Mouse (Mus musculus) heart, embryonic 16.5 days (tissue): ENCODE results near the gene Gm20388. TPM values are rescaled to one million over a fixed set of nuclear protein-coding genes. Genes with fewer than 3 reads are reported as not detected.

Experiments used
- ATAC-seq: fragments of 200-750 bp; cut with Nextera tagmentation; replicated peaks from 2 replicates; pipeline ENCODE4 v1.8.0; 2017; ENCODE audit warnings: moderate number of reproducible peaks; ENCODE audit not compliant: insufficient read depth, low FRiP score; ENCODE audit errors: extremely low read depth
- H3K27ac ChIP-seq: fragments of 300-500 bp; sonication (generic); 2 replicates; pipeline ENCODE4 v1.5.1; 2014; ENCODE audit warnings: mild to moderate bottlenecking, low read length, control low read depth, moderate library complexity
- H3K27me3 ChIP-seq: fragments of 300-500 bp; sonication (generic); 2 replicates; pipeline ENCODE4 v1.6.1; 2014; ENCODE audit warnings: low read length, mixed read lengths; ENCODE audit not compliant: control insufficient read depth, insufficient read depth
- H3K36me3 ChIP-seq: fragments of 300-500 bp; sonication (generic); 2 replicates; pipeline ENCODE4 v1.6.1; 2014; ENCODE audit not compliant: control insufficient read depth, insufficient read depth
- H3K4me1 ChIP-seq: fragments of 300-500 bp; sonication (generic); 2 replicates; pipeline ENCODE4 v1.6.1; 2014; ENCODE audit warnings: low read length, mixed read lengths; ENCODE audit not compliant: control insufficient read depth, insufficient read depth
- H3K4me2 ChIP-seq: fragments of 300-500 bp; sonication (generic); 2 replicates; pipeline ENCODE4 v1.6.1; 2014; ENCODE audit warnings: low read depth, mild to moderate bottlenecking, control low read depth, low read length
- H3K4me3 ChIP-seq: fragments of 300-500 bp; sonication (generic); 2 replicates; pipeline ENCODE4 v1.5.1; 2014; ENCODE audit warnings: mild to moderate bottlenecking, control low read depth, low read length
- H3K9ac ChIP-seq: fragments of 300-500 bp; sonication (generic); 2 replicates; pipeline ENCODE4 v1.6.1; 2014; ENCODE audit warnings: low read length, control low read depth
- H3K9me3 ChIP-seq: fragments of 300-500 bp; sonication (generic); replicated peaks from 2 replicates; pipeline ENCODE4 v1.6.1; 2016; ENCODE audit warnings: low read length; ENCODE audit not compliant: control insufficient read depth
- WGBS: fragments of 180-500 bp; shearing (Covaris S2); extraction: QIAGEN DNeasy Blood & Tissue Kit; methylation state at CpG from one replicate; pipeline ENCODE4 v1.1.7; 2014; 5-methylcytosine and 5-hydroxymethylcytosine counted together
- polyA plus RNA-seq: library from polyadenylated mRNA; unstranded; fragments of >200 nt; fragmentation: Nextera tagmentation; extraction: Ambion mirVana; gene quantifications from 2 replicates; pipeline ENCODE4 v1.2.1, GENCODE M21; 2015

The Gm20388 gene
- polyA plus RNA-seq, 1 experiment from 2014 or later: 4.5 TPM

DNA sequence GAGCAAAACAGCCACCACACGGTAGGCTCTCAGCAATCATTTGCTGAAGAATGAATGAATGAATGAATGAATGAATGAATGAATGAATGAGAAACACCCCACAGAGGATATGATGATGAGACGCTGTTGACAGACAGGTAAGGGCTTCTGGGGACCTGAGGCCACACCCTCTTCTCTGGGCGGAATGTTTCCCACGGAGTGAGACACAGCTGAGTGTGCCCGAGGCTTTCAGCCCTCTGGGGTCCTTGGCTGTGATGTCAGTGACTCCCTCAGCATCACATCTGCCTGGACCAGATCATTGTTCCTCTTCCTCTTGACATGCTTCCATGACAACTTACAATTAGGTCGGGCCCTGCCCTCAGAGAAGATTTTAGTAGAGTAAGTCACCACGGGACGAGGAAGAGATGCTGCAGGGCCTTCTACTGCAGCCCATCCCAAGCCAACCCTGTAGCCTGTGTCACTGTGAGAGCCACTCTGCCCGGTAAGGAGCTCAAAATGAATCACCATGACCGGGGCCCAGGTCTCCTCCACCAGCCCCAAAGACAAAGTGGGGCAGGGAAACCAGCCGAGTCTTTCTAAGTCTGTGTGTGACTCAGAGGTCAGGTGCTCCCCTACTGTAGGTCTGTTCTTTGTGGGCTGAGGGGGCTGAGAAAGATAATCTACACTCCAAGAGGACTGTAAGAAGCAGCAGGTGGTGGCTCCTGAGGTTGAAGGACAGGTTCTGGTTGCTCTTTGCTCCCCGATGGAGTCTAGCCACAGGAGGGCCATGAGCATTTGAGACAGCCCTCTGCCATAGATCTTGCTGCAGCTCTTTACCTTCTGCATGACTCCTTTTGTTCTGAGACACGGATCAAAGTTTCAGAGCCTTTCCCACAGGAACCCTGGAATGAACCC, 3844.1 kb downstream of the Gm20388 start:
- Histone ChIP-seq H3K27ac (no peak overlapping the region), H3K4me2 (no peak overlapping the region), H3K9me3 (no peaks in the 10 kb centered on the region), H3K4me1 (peaks cover 19% of the 10 kb centered on the region), H3K27me3 (peaks cover 3% of the 10 kb centered on the region; the same call in 1 of the 2 replicates), H3K4me3 (no peak overlapping the region), H3K9ac (no peak overlapping the region), H3K36me3 (no peaks in the 10 kb centered on the region)
- WGBS: 69% methylated on average over 13 of the region's 13 CpGs
- ATAC-seq: no peak

DNA sequence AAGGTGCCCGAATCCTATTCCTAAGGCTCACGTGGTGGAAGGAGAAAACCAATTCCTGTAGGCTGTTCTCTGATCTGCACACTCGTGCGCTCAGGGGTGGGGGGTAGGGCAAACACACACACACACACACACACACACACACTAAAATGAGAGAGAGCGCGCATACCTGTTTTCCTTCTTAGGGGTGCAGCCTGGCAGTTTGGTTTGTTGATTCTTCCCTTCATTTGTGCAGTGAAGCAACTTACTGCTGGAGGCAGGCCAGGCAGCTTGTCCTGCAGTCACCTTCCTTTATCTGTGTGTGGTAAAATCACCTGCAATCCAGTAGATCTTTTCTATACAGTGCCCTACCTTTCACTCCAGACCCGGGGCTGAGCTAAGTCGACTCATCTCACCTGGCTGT, 3846.3 kb downstream of the Gm20388 start:
- WGBS: 77% methylated on average over 8 of the region's 8 CpGs
- H3K4me1 ChIP-seq: peaks cover 25% of the 10 kb centered on the region
- ATAC-seq: no peak

DNA sequence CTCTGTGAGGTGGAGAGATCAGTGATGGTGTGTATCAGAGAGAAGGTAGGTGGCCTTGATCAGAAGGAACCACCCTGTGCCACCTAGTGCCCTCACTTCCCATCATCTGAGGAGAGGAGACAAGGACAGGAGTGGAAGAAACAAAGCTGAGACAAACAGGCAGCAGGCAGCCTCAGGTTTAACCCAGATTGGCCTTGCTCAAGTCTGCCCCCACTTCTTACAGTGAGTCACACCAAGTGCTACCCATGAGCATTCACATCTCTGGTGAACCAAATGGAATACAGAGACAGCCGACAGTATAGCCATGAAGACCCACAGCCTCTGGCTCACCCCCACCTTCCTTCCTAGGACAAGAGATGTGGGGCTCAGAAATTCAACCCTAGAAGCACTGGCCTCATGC, 3848.3 kb downstream of the Gm20388 start:
- H3K4me2 ChIP-seq: no peak overlapping the region
- H3K9ac ChIP-seq: no peak overlapping the region
- ATAC-seq: no peak
- H3K4me1 ChIP-seq: peaks cover 22% of the 10 kb centered on the region
- no peak overlapping the region for H3K4me3 ChIP-seq
- no peak overlapping the region for H3K27ac ChIP-seq
- WGBS: 76% methylated on average over 1 of the region's 1 CpGs
- H3K27me3 ChIP-seq: peaks cover 3% of the 10 kb centered on the region; the same call in 1 of the 2 replicates
- H3K9me3 ChIP-seq: no peaks in the 10 kb centered on the region
- no peaks in the 10 kb centered on the region for H3K36me3 ChIP-seq

More for the DNA sequence above, 3846.3 kb downstream of the Gm20388 start:
- Histone ChIP-seq H3K27me3 (peaks cover 3% of the 10 kb centered on the region; the same call in 1 of the 2 replicates), H3K4me3 (no peak overlapping the region), H3K27ac (no peak overlapping the region), H3K9me3 (no peaks in the 10 kb centered on the region), H3K4me2 (no peak overlapping the region), H3K9ac (no peak overlapping the region), H3K36me3 (no peaks in the 10 kb centered on the region)

DNA sequence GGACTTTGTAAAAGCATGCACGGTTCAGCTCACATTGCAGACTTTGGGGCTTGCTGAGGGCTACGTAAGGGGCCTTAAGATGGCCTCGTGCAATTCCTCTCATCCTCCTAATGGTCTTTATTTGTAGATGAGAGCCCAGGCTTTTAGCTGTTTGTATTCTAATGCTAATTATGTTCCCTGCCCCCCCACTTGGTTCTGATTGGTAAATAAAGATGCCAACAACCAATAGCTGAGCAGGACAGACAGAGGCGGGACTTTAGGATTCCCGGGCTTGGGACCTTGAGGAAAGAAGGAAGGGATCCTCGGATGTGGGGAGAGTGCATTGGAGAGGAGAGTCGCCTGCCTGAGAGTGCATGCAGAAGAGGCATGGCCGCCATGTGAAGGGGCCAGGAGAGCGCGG, 3849.3 kb downstream of the Gm20388 start:
- peaks cover 20% of the 10 kb centered on the region for H3K4me1 ChIP-seq
- no peaks in the 10 kb centered on the region for H3K9me3 ChIP-seq
- H3K9ac ChIP-seq: no peak overlapping the region
- H3K4me2 ChIP-seq: peak overlapping the region; percentile 39
- no peaks in the 10 kb centered on the region for H3K36me3 ChIP-seq
- H3K27me3 ChIP-seq: peaks cover 3% of the 10 kb centered on the region; the same call in 1 of the 2 replicates
- ATAC-seq: no peak
- H3K27ac ChIP-seq: no peak overlapping the region
- WGBS: 26% methylated on average over 10 of the region's 10 CpGs
- H3K4me3 ChIP-seq: no peak overlapping the region

DNA sequence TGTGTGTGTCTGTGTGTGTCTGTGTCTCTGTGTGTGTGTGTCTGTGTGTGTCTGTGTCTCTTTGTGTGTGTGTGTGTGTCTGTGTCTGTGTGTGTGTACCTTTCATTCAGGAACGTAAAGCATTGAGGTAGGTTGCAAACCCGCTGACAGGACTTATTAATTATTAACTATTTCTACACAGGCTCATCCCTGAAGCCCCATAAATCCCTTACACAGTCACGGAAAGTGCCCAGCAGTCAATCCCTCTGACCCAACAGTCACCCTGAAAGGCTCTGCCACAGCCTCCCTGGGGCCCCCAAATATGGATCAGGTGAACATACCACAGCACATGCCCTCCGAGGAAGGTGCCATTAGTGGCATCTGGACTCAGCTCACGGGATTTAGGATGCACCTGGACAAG, 3849.9 kb downstream of the Gm20388 start:
- H3K27me3 ChIP-seq: peaks cover 3% of the 10 kb centered on the region; the same call in 1 of the 2 replicates
- ATAC-seq: no peak
- no peak overlapping the region for H3K9ac ChIP-seq
- no peak overlapping the region for H3K4me3 ChIP-seq
- H3K27ac ChIP-seq: no peak overlapping the region
- H3K4me2 ChIP-seq: no peak overlapping the region
- H3K36me3 ChIP-seq: no peaks in the 10 kb centered on the region
- peaks cover 20% of the 10 kb centered on the region for H3K4me1 ChIP-seq
- no peaks in the 10 kb centered on the region for H3K9me3 ChIP-seq
- 72% methylated on average over 5 of the region's 5 CpGs for WGBS

DNA sequence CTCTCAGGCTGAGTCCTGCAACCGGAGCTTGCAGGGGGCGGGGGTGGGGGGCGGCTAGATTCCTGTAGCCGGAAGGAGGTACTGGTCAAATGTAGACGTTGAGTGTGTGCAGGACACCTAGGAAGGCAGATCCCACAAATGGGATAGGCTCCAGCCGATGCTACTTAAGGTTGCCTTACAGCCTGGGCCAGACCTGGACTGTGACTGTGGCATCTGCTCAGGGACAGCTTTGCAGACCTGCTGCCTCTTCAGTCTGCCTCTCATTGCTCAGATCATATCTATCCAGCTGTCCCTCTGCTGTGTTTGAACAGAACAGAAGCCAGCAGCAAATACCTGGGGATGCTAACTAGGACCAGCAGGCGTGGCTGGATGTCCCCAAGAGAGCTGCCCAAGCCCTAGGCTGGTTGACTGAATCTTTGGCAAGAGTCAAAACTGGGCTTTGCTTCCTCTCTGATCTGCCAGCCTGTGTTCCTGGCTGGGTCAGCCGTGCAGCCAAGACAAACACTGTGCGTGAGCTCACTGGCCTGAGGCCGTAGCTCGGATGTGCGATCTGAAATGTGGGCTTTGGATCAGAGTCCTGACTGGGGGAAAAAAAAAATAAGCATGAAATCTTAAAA, 3850.7 kb downstream of the Gm20388 start:
- peak; percentile 47; the same call in 1 of the 2 replicates for ATAC-seq
- Histone ChIP-seq H3K4me3 (no peak overlapping the region), H3K4me2 (no peak overlapping the region), H3K4me1 (peaks cover 20% of the 10 kb centered on the region), H3K27ac (peak overlapping the region; percentile 41), H3K9ac (no peak overlapping the region), H3K9me3 (no peaks in the 10 kb centered on the region), H3K27me3 (peaks cover 3% of the 10 kb centered on the region; the same call in 1 of the 2 replicates), H3K36me3 (no peaks in the 10 kb centered on the region)
- 40% methylated on average over 12 of the region's 12 CpGs for WGBS

DNA sequence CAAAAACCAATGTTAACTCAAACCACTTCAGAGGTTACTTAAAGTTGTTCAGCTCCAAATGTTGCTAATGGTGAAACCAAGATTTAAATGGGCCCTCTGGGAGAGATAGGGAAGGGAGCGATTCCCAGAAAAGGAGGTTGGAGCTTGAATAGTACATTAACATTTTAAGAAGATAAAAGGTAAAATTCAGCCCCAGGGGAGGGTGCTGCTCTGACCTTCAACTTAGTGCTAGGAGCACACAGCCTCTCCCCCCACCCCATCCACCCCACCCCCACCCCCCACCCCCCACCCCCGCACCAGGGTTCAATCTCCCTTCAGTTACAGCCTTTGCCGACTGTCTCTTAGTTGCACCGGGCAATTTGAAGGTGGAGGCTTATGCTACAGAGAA, 3851.2 kb downstream of the Gm20388 start:
- H3K27me3 ChIP-seq: peaks cover 3% of the 10 kb centered on the region; the same call in 1 of the 2 replicates
- no peak overlapping the region for H3K4me3 ChIP-seq
- H3K4me2 ChIP-seq: no peak overlapping the region
- 37% methylated on average over 4 of the region's 4 CpGs for WGBS
- no peak overlapping the region for H3K9ac ChIP-seq
- H3K9me3 ChIP-seq: no peaks in the 10 kb centered on the region
- H3K36me3 ChIP-seq: no peaks in the 10 kb centered on the region
- ATAC-seq: no peak
- peak overlapping the region; percentile 64; the same call in 1 of the 2 replicates for H3K27ac ChIP-seq
- H3K4me1 ChIP-seq: peaks cover 20% of the 10 kb centered on the region

DNA sequence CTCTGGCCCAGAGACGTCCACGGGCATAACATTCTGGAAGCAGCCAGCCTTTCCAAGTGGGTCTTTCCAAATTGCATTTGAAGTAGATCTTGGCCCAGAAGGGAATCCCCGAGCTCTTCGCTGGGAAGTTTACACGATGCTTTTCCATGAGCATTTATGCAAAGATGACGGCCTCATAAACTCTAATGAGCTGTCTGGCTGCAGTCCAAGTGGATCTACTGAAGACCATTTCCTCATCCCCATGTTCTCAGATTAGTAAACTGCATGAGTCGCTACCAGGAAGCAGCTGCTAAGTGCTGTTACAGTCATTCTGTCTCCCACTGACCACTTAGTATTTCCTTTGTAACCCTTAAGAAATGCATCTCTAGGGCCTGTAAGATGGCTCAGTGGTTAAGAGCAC, 3852.7 kb downstream of the Gm20388 start:
- ATAC-seq: no peak
- WGBS: 47% methylated on average over 7 of the region's 7 CpGs
- Histone ChIP-seq H3K27ac (peak overlapping the region; percentile 47), H3K4me1 (peaks cover 20% of the 10 kb centered on the region), H3K4me3 (no peak overlapping the region), H3K9me3 (no peaks in the 10 kb centered on the region), H3K36me3 (no peaks in the 10 kb centered on the region), H3K27me3 (peaks cover 1% of the 10 kb centered on the region; the same call in 1 of the 2 replicates), H3K9ac (no peak overlapping the region), H3K4me2 (no peak overlapping the region)

DNA sequence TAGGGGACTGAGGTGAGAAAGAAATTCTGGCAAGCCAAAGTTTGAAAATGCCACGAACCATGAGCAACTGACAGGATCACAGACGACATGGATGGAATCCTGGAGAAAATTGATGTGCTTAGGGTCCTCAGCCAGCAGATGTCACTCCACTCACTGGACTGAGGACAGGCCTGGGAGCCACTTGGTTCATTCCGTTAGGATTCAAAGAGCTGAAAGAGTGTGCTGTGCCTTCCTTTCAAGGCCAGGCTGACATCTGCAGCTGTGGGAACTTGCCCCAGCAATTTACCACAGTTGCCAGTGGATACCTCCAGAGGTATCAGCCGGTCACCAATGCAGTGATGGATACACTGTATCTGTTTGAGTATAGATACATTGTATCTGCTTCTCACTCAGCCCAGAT, 3854.0 kb downstream of the Gm20388 start:
- Histone ChIP-seq H3K4me1 (peaks cover 20% of the 10 kb centered on the region), H3K9ac (no peak overlapping the region), H3K4me3 (no peak overlapping the region), H3K27me3 (no peaks in the 10 kb centered on the region), H3K27ac (no peak overlapping the region), H3K9me3 (no peaks in the 10 kb centered on the region), H3K4me2 (no peak overlapping the region), H3K36me3 (no peaks in the 10 kb centered on the region)
- 31% methylated on average over 4 of the region's 4 CpGs for WGBS
- no peak for ATAC-seq
